Mouse (Mus musculus) liver, postnatal 0 days (tissue): Measurements from ENCODE around the gene Naaa. TPM values are rescaled to one million over a fixed set of nuclear protein-coding genes. Genes with fewer than 3 reads are reported as not detected.

ENCODE experiments used
- ATAC-seq: fragments of 200-750 bp; cut with Nextera tagmentation; 2 replicates; pipeline ENCODE4 v1.8.0; 2017; ENCODE audit warnings: mild to moderate bottlenecking, moderate library complexity
- DNase-seq: peaks from one replicate; pipeline ENCODE4 v3.0.0-alpha.2; 2016
- H3K27ac ChIP-seq: fragments of 300-500 bp; sonication (generic); 2 replicates; pipeline ENCODE4 v1.5.1; 2014; ENCODE audit warnings: antibody characterized with exemption, moderate library complexity, mild to moderate bottlenecking, low read depth
- H3K27me3 ChIP-seq: fragments of 300-500 bp; sonication (generic); 2 replicates; pipeline ENCODE4 v1.6.1; 2014; ENCODE audit warnings: low read length, control low read depth, mixed read lengths; ENCODE audit not compliant: insufficient read depth
- H3K36me3 ChIP-seq: fragments of 300-500 bp; sonication (generic); replicated peaks from 2 replicates; pipeline ENCODE4 v1.6.1; 2014; ENCODE audit warnings: mild to moderate bottlenecking, control low read depth, low read length, moderate library complexity, mixed read lengths; ENCODE audit not compliant: insufficient read depth
- H3K4me1 ChIP-seq: fragments of 300-500 bp; sonication (generic); 2 replicates; pipeline ENCODE4 v1.6.1; 2014; ENCODE audit warnings: antibody characterized with exemption, mild to moderate bottlenecking, control low read depth; ENCODE audit not compliant: insufficient read depth
- H3K4me2 ChIP-seq: fragments of 300-500 bp; sonication (generic); 2 replicates; pipeline ENCODE4 v1.6.1; 2014; ENCODE audit warnings: low read depth, mild to moderate bottlenecking, low read length, moderate library complexity, mixed read lengths
- H3K4me3 ChIP-seq: fragments of 300-500 bp; sonication (generic); 2 replicates; pipeline ENCODE4 v1.5.1; 2014; ENCODE audit warnings: low read depth, low read length
- H3K9ac ChIP-seq: fragments of 300-500 bp; sonication (generic); replicated peaks from 2 replicates; pipeline ENCODE4 v1.6.1; 2014; ENCODE audit warnings: mild to moderate bottlenecking, moderate library complexity
- H3K9me3 ChIP-seq: fragments of 300-500 bp; sonication (generic); 2 replicates; pipeline ENCODE4 v1.6.1; 2016; ENCODE audit warnings: mild to moderate bottlenecking, control low read depth, low read length, mixed read lengths
- CTCF ChIP-seq: sonication (generic); IDR thresholded peaks from 2 replicates; pipeline ENCODE4 v1.5.1; 2016; ENCODE audit warnings: antibody characterized with exemption, low read depth
- EP300 ChIP-seq: IDR thresholded peaks from 2 replicates; pipeline ENCODE4 v1.6.1; 2016; ENCODE audit warnings: antibody characterized with exemption, low read depth, mild to moderate bottlenecking
- WGBS: fragments of 180-500 bp; shearing (Covaris S2); extraction: QIAGEN DNeasy Blood & Tissue Kit; methylation state at CpG from one replicate; pipeline ENCODE4 v1.1.7; 2014; ENCODE audit not compliant: insufficient replicate concordance; 5-methylcytosine and 5-hydroxymethylcytosine counted together
- polyA plus RNA-seq: library from polyadenylated mRNA; unstranded; fragments of >200 nt; fragmentation: Nextera tagmentation; extraction: Ambion mirVana; gene quantifications from 2 replicates; pipeline ENCODE4 v1.2.1, GENCODE M21; 2015

Gene Naaa
- polyA plus RNA-seq, 1 experiment from 2014 or later, result 7.5 TPM

- H3K36me3 ChIP-seq, result no peaks in the 10 kb centered on the region
- ATAC-seq (no peak), DNase-seq (no peak)
- no peaks in the 10 kb centered on the region for H3K9me3 ChIP-seq
- H3K9ac ChIP-seq, result no peak overlapping the region
- H3K27ac ChIP-seq, result no peak overlapping the region
- H3K27me3 ChIP-seq, result no peaks in the 10 kb centered on the region
- no peak for TF ChIP-seq EP300
- TF ChIP-seq CTCF, result no peak
- H3K4me2 ChIP-seq, result no peak overlapping the region
- no peaks in the 10 kb centered on the region for H3K4me1 ChIP-seq
- no peak overlapping the region for H3K4me3 ChIP-seq
- 78% methylated on average over 4 of the region's 4 CpGs for WGBS
Observed at GRCm38 (mm10) chr5:92212231-92212630, 65.7 kb downstream of the Naaa start.

- DNase-seq, result no peak
- Histone ChIP-seq H3K4me1 (peaks cover 7% of the 10 kb centered on the region; the same call in 1 of the 2 replicates), H3K36me3 (no peaks in the 10 kb centered on the region), H3K4me2 (no peak overlapping the region), H3K9me3 (no peaks in the 10 kb centered on the region), H3K4me3 (no peak overlapping the region), H3K9ac (no peak overlapping the region), H3K27ac (no peak overlapping the region), H3K27me3 (no peaks in the 10 kb centered on the region)
- WGBS, result 51% methylated on average over 8 of the region's 8 CpGs
- TF ChIP-seq CTCF, result no peak
- no peak for TF ChIP-seq EP300
- no peak for ATAC-seq
Observed at GRCm38 (mm10) chr5:92210205-92210604, 67.8 kb downstream of the Naaa start.

Other genes with a start within 250 kb of the Naaa start
- gene Cdkl2, start 234.3 kb downstream of the Naaa start, polyA plus RNA-seq, result 0.73 and 0.90 TPM in 2 replicates
- gene G3bp2, start 194.5 kb downstream of the Naaa start, polyA plus RNA-seq, result 46.7 and 50.1 TPM in 2 replicates
- gene Uso1, start 140.2 kb downstream of the Naaa start, polyA plus RNA-seq, result 22.0 and 22.2 TPM in 2 replicates
- not detected in 2 replicates for gene U90926, start 62.8 kb downstream of the Naaa start, polyA plus RNA-seq
- gene Ppef2, start 21.9 kb downstream of the Naaa start, polyA plus RNA-seq, result 0.15 TPM in 1 of 2 replicates, not detected in the other
- 13.1 and 13.4 TPM in 2 replicates for gene Sdad1, start 32.3 kb upstream of the Naaa start, polyA plus RNA-seq
- gene Cxcl9, start 49.9 kb upstream of the Naaa start, polyA plus RNA-seq, result 0.20 and 0.35 TPM in 2 replicates
- gene Art3, start 53.7 kb upstream of the Naaa start, polyA plus RNA-seq, result 2.3 and 4.0 TPM in 2 replicates
- 7.5 and 8.0 TPM in 2 replicates for gene Cxcl10, start 70.7 kb upstream of the Naaa start, polyA plus RNA-seq
- 14.4 and 15.2 TPM in 2 replicates for gene Nup54, start 157.0 kb upstream of the Naaa start, polyA plus RNA-seq
- gene Scarb2, start 228.7 kb upstream of the Naaa start, polyA plus RNA-seq, result 16.3 and 16.5 TPM in 2 replicates